Mouse (Mus musculus): ENCODE measurements around the gene 1810010D01Rik. TPM values are rescaled to one million over a fixed set of nuclear protein-coding genes. Genes with fewer than 3 reads are reported as not detected.
A peak's percentile ranks its signal among the peaks of the same experiment; 100 is the strongest.

1810010D01Rik gene
- polyA plus RNA-seq, 1 experiment from 2014 or later = 0.21 TPM

- H3K9ac ChIP-seq (ENCODE audit: low read length) = 0 out of 2 replicates have a peak overlapping the region, but pooled peaks have one; percentile 29
- ATAC-seq (replicated peaks; ENCODE audit: low FRiP score) (peak; percentile 32), DNase-seq (ENCODE audit: low spot score) (no peak)
- no peak overlapping the region for H3K4me2 ChIP-seq (ENCODE audit: low read depth, low read length, severe bottlenecking)
- H3K27ac ChIP-seq (ENCODE audit: low read depth, low read length) = peak overlapping the region; percentile 75
- no peak overlapping the region for H3K4me3 ChIP-seq (ENCODE audit: low read depth, low read length)
- no peaks in the 10 kb centered on the region for H3K27me3 ChIP-seq (ENCODE audit: control insufficient read depth, insufficient read depth, low read length)
- no peaks in the 10 kb centered on the region for H3K36me3 ChIP-seq (ENCODE audit: control insufficient read depth, insufficient read depth, low read length)
- WGBS = 42% methylated on average over 15 of the region's 15 CpGs
- H3K4me1 ChIP-seq (replicated peaks; ENCODE audit: control insufficient read depth, insufficient read depth, low read length) = peaks cover 20% of the 10 kb centered on the region
- H3K9me3 ChIP-seq (ENCODE audit: control insufficient read depth, low read length) = no peaks in the 10 kb centered on the region
Measured at GRCm38 (mm10) chr7:145173563-145173962, 34.4 kb downstream of the 1810010D01Rik start.

GRCm38 (mm10) chr7:145173116-145173515 is 34.8 kb downstream of the 1810010D01Rik start:
- Histone ChIP-seq H3K36me3 (ENCODE audit: control insufficient read depth, insufficient read depth, low read length) (no peaks in the 10 kb centered on the region), H3K4me2 (ENCODE audit: low read depth, low read length, severe bottlenecking) (0 out of 2 replicates have a peak overlapping the region, but pooled peaks have one; percentile 8), H3K27me3 (ENCODE audit: control insufficient read depth, insufficient read depth, low read length) (no peaks in the 10 kb centered on the region), H3K27ac (ENCODE audit: low read depth, low read length) (peak overlapping the region; percentile 75), H3K4me1 (replicated peaks; ENCODE audit: control insufficient read depth, insufficient read depth, low read length) (peaks cover 20% of the 10 kb centered on the region), H3K9me3 (ENCODE audit: control insufficient read depth, low read length) (no peaks in the 10 kb centered on the region), H3K4me3 (ENCODE audit: low read depth, low read length) (no peak overlapping the region), H3K9ac (ENCODE audit: low read length) (peak overlapping the region; percentile 29; the same call in 1 of the 2 replicates)
- DNase-seq (ENCODE audit: low spot score) (peak; percentile 67), ATAC-seq (replicated peaks; ENCODE audit: low FRiP score) (peak; percentile 89)
- WGBS = 2% methylated on average over 12 of the region's 12 CpGs

GRCm38 (mm10) chr7:145169703-145170102 is 38.2 kb downstream of the 1810010D01Rik start:
- peaks cover 10% of the 10 kb centered on the region for H3K4me1 ChIP-seq (replicated peaks; ENCODE audit: control insufficient read depth, insufficient read depth, low read length)
- WGBS = 82% methylated on average over 3 of the region's 3 CpGs
- H3K9me3 ChIP-seq (ENCODE audit: control insufficient read depth, low read length) = no peaks in the 10 kb centered on the region
- no peaks in the 10 kb centered on the region for H3K27me3 ChIP-seq (ENCODE audit: control insufficient read depth, insufficient read depth, low read length)
- DNase-seq (ENCODE audit: low spot score) (no peak), ATAC-seq (replicated peaks; ENCODE audit: low FRiP score) (no peak)
- no peak overlapping the region; the same call in 1 of the 2 replicates for H3K9ac ChIP-seq (ENCODE audit: low read length)
- no peak overlapping the region for H3K4me2 ChIP-seq (ENCODE audit: low read depth, low read length, severe bottlenecking)
- H3K36me3 ChIP-seq (ENCODE audit: control insufficient read depth, insufficient read depth, low read length) = no peaks in the 10 kb centered on the region
- no peak overlapping the region for H3K27ac ChIP-seq (ENCODE audit: low read depth, low read length)
- no peak overlapping the region for H3K4me3 ChIP-seq (ENCODE audit: low read depth, low read length)

- ATAC-seq (replicated peaks; ENCODE audit: low FRiP score) = 0 out of 2 replicates have a peak, but pooled peaks have one; percentile 60
Measured at GRCm38 (mm10) chr7:145159283-145160240, 48.4 kb downstream of the 1810010D01Rik start.

More at GRCm38 (mm10) chr7:145159283-145160240, 48.4 kb downstream of the 1810010D01Rik start:
- Histone ChIP-seq H3K9me3 (ENCODE audit: control insufficient read depth, low read length) (no peaks in the 10 kb centered on the region), H3K4me1 (replicated peaks; ENCODE audit: control insufficient read depth, insufficient read depth, low read length) (peaks cover 17% of the 10 kb centered on the region), H3K9ac (ENCODE audit: low read length) (peak overlapping the region; percentile 25), H3K4me3 (ENCODE audit: low read depth, low read length) (no peak overlapping the region), H3K27ac (ENCODE audit: low read depth, low read length) (0 out of 2 replicates have a peak overlapping the region, but pooled peaks have one; percentile 20), H3K27me3 (ENCODE audit: control insufficient read depth, insufficient read depth, low read length) (no peaks in the 10 kb centered on the region), H3K4me2 (ENCODE audit: low read depth, low read length, severe bottlenecking) (no peak overlapping the region; the same call in 1 of the 2 replicates), H3K36me3 (ENCODE audit: control insufficient read depth, insufficient read depth, low read length) (no peaks in the 10 kb centered on the region)
- peak; percentile 72 for DNase-seq (ENCODE audit: low spot score)
- WGBS = 21% methylated on average over 13 of the region's 13 CpGs

Other genes with a start within 250 kb of the 1810010D01Rik start
- 2.4 and 2.8 TPM in 2 replicates for gene Tpcn2, start 75.9 kb upstream of the 1810010D01Rik start, polyA plus RNA-seq (2014; fragmentation: Nextera tagmentation; extraction: Ambion mirVana)
- gene Mrgprf, start 92.7 kb upstream of the 1810010D01Rik start, polyA plus RNA-seq (2014; fragmentation: Nextera tagmentation; extraction: Ambion mirVana) = 0.20 and 0.25 TPM in 2 replicates
- not detected in 2 replicates for gene Mrgprd, start 106.7 kb upstream of the 1810010D01Rik start, polyA plus RNA-seq (2014; fragmentation: Nextera tagmentation; extraction: Ambion mirVana)

Data from forebrain, embryonic 11.5 days (tissue).